Mouse (Mus musculus) megakaryocyte-erythroid progenitor cell, adult 5-6 weeks (primary cell): ENCODE results near the gene Nol9. TPM values are rescaled to one million over a fixed set of nuclear protein-coding genes. Genes with fewer than 3 reads are reported as not detected.

Experiments used
- ATAC-seq: replicated peaks from 2 replicates; pipeline ENCODE4 v1.8.0; 2016; ENCODE audit warnings: mild to moderate bottlenecking, inconsistent platforms; ENCODE audit not compliant: severe bottlenecking, poor library complexity, low FRiP score, low TSS enrichment
- total RNA-seq, 2 experiments: library from RNA; stranded (forward) in 1 of 2; stranded (reverse) in 1 of 2; fragments of 200-1000, 215-1000 nt in 1 of 2; fragments of >200 nt in 1 of 2; fragmentation: Nextera tagmentation in 1 of 2; gene quantifications; 2 replicates each; pipeline ENCODE4 v1.2.3; 2014 to 2017

The Nol9 gene
- total RNA-seq, 2 experiments from 2014 or later: 60.8 to 64.3 TPM

- no peak for ATAC-seq
Observed at GRCm38 (mm10) chr4:152083611-152084220, 44.6 kb downstream of the Nol9 start.

- no peak for ATAC-seq
Observed at GRCm38 (mm10) chr4:152084616-152085015, 45.5 kb downstream of the Nol9 start.

GRCm38 (mm10) chr4:152086505-152087210 is 47.5 kb downstream of the Nol9 start:
- peak; percentile 59 for ATAC-seq

DNA sequence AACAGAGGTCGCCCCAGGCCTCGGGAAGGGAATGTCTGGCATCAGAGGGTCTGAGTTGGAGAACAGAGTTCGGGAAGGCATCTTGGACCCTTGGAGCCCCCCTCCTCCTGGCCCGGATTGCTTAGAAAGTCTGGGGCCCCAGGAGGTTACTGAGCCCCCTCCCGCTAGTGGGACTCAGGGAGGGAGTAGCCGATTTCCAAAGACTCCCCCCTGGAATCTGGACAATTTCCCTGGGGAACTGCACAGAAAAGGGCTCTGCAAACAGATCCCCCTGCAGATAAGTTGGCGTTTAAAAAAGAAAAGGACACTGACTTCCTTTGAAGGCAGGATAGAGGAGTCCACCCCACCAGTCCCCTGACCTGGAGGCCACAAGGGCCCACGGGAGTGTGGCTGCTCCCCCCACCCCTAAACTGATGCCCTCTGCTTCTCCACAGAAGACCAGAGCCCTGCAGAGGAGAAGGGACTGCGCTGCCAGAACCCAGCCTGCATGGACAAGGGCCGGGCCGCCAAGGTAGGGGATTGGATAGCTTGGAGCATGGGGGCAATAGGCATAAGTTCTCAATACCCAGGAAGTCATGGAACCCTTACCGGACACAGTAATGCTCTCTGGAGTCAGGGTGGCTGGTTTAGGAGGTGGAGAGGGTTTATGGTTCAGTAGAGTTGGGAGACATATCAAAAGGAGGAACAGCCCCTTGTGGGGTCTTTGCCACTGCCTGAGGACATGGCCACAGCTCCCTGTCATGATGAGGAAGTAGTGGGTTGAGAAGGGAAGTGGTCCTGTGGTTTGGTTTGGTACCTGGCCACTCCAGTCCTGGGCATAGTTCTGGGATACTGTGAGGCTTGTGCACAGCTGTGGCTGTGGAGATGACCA is 48.3 kb downstream of the Nol9 start:
- ATAC-seq: no peak

- no peak for ATAC-seq
Observed at GRCm38 (mm10) chr4:152088133-152088532, 49.0 kb downstream of the Nol9 start.

GRCm38 (mm10) chr4:152088556-152089120 is 49.5 kb downstream of the Nol9 start:
- no peak for ATAC-seq

DNA sequence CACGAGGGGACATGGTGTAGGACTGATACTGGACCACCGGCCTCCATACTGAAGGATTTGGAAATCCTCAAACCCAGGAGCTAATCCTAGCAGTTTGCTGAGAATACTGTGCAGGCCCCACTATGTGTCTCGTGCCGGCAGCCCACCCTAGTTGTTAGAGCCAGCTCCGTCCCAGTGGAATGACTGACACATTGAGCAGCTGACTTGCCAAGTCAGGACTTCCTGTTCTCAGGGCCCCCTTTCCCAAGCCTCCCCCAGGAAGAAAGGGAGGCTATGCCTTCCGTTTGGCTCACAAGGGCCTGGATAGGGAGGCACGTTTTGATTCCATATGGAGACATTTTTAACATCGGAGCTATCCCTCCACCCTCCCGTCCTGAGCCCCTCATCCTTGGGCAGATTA is 51.1 kb downstream of the Nol9 start:
- no peak for ATAC-seq

- ATAC-seq: peak; percentile 86
Observed at GRCm38 (mm10) chr4:152092751-152093293, 53.7 kb downstream of the Nol9 start.

DNA sequence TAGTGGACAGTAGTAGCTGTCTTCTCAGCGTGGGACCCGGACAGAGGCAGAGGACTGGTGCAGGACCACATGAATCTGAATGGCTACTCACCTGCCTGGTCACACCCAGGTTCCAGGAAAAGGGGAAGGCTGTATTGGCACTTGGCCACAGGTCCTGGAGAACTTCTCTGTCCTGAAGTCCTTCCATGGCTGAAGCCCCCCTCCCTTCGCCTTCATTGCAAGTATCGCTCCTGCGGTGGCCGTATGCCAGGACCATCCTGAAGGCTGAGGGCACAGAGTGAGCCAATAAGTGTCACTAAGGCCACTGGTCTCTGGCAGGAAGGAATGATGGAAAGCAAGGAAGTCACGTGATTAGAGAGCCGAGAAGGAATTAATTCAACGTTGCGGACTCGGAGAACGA is 55.1 kb downstream of the Nol9 start:
- ATAC-seq: no peak

- ATAC-seq: peak; percentile 65
Observed at GRCm38 (mm10) chr4:152095937-152096910, 57.1 kb downstream of the Nol9 start.

- no peak for ATAC-seq
Observed at GRCm38 (mm10) chr4:152096927-152097326, 57.8 kb downstream of the Nol9 start.

DNA sequence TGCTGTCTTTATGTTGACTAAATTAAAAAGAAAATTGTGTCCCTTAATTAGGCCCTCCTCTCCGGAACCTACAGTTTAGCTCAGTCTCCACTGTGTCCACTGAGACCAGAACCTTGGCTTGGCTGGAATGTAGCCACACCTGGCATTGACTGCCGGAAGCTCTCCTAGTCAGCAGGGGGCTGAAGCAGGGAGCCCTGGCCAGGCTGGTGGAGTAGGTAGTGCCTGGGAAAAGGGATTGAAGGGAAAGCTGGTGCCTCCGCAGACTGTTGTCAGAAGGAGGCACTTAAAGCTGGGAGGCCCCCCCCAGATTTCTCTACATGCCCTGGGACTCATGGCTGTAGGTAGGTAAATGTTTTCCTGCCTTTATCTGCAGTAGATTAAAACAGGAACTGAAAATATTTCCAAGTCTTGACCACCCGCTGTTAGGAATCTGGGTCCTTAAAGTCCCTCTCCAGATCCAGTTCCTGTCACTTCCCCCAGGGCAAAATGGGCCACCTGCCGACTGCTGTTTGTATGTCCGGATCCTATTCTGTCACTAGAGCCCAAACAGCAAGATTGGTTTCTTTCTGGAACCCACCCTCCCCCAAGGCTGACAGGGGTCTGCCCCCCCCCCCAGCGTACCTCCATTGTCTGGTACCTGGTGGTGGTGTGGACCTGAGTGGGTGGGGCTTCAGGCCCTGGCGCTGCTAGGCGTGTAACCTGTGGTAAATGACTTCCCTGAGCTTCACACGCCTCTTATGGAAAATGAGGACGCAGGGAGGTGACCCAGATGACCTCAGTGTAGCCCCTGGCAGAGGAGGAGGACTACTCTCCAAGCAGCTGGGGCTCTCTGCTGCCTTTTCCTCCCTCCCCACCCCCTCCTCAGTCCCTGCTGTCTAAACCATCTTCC is 59.0 kb downstream of the Nol9 start:
- no peak for ATAC-seq

- no peak for ATAC-seq
Observed at GRCm38 (mm10) chr4:152100541-152100940, 61.4 kb downstream of the Nol9 start.

- no peak for ATAC-seq
Observed at GRCm38 (mm10) chr4:152101081-152101653, 62.0 kb downstream of the Nol9 start.

DNA sequence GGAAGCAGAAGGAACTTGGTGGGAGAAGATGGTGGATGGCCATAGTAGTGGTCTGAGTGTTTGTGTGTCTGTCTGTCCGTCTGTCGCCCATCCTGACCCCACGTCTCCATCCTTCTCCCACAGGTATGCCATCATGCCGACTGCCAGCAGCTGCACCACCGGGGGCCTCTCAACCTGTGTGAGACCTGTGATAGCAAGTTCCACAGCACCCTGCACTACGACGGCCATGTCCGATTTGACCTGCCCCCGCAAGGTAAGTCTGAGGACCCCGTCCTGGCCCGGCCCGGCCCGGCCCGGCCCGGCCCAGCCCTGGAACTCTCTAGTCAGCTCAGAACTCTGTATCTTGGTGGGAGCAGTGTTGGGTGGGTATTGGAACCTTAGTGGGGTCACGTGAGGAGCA is 62.8 kb downstream of the Nol9 start:
- no peak for ATAC-seq

DNA sequence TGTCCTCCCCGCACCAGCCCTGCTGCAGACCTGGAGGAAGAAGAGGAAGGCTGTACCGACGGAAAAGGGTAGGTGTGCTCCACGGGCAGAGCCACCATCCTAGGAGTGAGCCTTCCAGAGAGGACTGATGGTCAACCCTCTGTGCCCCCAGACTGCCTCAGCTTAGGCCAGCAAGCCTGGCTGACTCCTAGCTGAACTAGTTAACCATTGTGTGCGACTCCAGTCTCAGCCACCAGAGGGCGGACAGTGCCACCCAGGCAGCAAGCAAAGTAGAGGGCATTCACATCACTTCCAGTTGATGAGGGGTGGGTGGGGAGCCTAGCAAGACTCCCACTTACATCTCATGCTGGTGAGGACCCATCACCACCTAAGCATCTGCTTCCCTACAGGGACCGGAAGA is 63.9 kb downstream of the Nol9 start:
- ATAC-seq: peak; percentile 81

DNA sequence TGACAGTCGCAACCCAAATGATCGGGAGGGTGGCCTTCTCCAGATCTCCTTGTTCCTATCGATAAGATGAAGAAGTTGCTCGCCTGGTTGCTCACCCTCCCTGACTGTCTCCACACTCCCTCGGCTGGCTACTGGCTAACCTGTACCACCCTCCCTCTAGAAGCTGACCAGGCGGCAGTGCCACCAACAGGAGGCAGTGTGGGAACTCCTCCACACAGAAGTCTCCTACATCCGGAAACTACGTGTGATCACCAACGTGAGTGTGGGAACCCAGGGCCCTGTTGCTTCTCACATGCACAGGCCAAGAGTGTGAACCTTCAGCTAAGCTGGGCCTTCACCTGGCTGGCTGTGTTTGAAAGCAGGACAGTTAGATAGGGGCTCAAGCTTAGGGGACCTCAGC is 67.6 kb downstream of the Nol9 start:
- ATAC-seq: no peak
